Mouse (Mus musculus) limb, embryonic 11.5 days (tissue): ENCODE measurements around the gene Ppara. TPM values are rescaled to one million over a fixed set of nuclear protein-coding genes. Genes with fewer than 3 reads are reported as not detected.

Experiments
- ATAC-seq: fragments of 200-750 bp; cut with Nextera tagmentation; 2 replicates; pipeline ENCODE4 v1.8.0; 2017; ENCODE audit warnings: low read depth; ENCODE audit not compliant: insufficient number of reproducible peaks, low FRiP score, low TSS enrichment
- DNase-seq: peaks from one replicate; pipeline ENCODE4 v3.0.0-alpha.2; 2015; ENCODE audit warnings: low spot score
- H3K27ac ChIP-seq: fragments of 300-500 bp; sonication (generic); replicated peaks from 2 replicates; pipeline ENCODE4 v1.5.1; 2014; ENCODE audit warnings: low read depth, mild to moderate bottlenecking, low read length
- H3K27me3 ChIP-seq: fragments of 300-500 bp; sonication (generic); 2 replicates; pipeline ENCODE4 v1.6.1; 2014; ENCODE audit warnings: mild to moderate bottlenecking, low read length, mixed read lengths; ENCODE audit not compliant: control insufficient read depth, insufficient read depth
- H3K36me3 ChIP-seq: fragments of 300-500 bp; sonication (generic); 2 replicates; pipeline ENCODE4 v1.6.1; 2014; ENCODE audit warnings: mild to moderate bottlenecking, low read length, moderate library complexity, mixed read lengths; ENCODE audit not compliant: control insufficient read depth, insufficient read depth
- H3K4me1 ChIP-seq: fragments of 300-500 bp; sonication (generic); 2 replicates; pipeline ENCODE4 v1.6.1; 2014; ENCODE audit warnings: low read length, mixed read lengths; ENCODE audit not compliant: control insufficient read depth, insufficient read depth
- H3K4me2 ChIP-seq: fragments of 300-500 bp; sonication (generic); 2 replicates; pipeline ENCODE4 v1.6.1; 2014; ENCODE audit warnings: low read depth, mild to moderate bottlenecking, moderate library complexity; ENCODE audit not compliant: severe bottlenecking
- H3K4me3 ChIP-seq: fragments of 300-500 bp; sonication (generic); 2 replicates; pipeline ENCODE4 v1.5.1; 2014; ENCODE audit warnings: low read depth, low read length
- H3K9ac ChIP-seq: fragments of 300-500 bp; sonication (generic); 2 replicates; pipeline ENCODE4 v1.6.1; 2014; ENCODE audit warnings: mild to moderate bottlenecking, low read length
- H3K9me3 ChIP-seq: fragments of 300-500 bp; sonication (generic); 2 replicates; pipeline ENCODE4 v1.6.1; 2016; ENCODE audit warnings: low read length; ENCODE audit not compliant: control insufficient read depth
- WGBS: fragments of 180-500 bp; shearing (Covaris S2); extraction: QIAGEN DNeasy Blood & Tissue Kit; methylation state at CpG from one replicate; pipeline ENCODE4 v1.1.7; 2014; 5-methylcytosine and 5-hydroxymethylcytosine counted together
- polyA plus RNA-seq: library from polyadenylated mRNA; unstranded; fragments of >200 nt; fragmentation: Nextera tagmentation; extraction: Ambion mirVana; gene quantifications from 2 replicates; pipeline ENCODE4 v1.2.1, GENCODE M21; 2014

The Ppara gene
- polyA plus RNA-seq, 1 experiment from 2014 or later = 0.91 TPM

- H3K27me3 ChIP-seq = no peaks in the 10 kb centered on the region
- DNase-seq (no peak), ATAC-seq (no peak)
- no peaks in the 10 kb centered on the region for H3K4me1 ChIP-seq
- no peaks in the 10 kb centered on the region for H3K9me3 ChIP-seq
- H3K4me2 ChIP-seq = no peak overlapping the region
- no peak overlapping the region for H3K9ac ChIP-seq
- no peak overlapping the region for H3K27ac ChIP-seq
- no peak overlapping the region for H3K4me3 ChIP-seq
- 68% methylated on average over 2 of the region's 2 CpGs for WGBS
- no peaks in the 10 kb centered on the region for H3K36me3 ChIP-seq
Observed at GRCm38 (mm10) chr15:85693819-85694218, 41.0 kb upstream of the Ppara start.

- H3K9ac ChIP-seq = no peak overlapping the region
- H3K4me2 ChIP-seq = no peak overlapping the region
- H3K27ac ChIP-seq = no peak overlapping the region
- no peaks in the 10 kb centered on the region for H3K27me3 ChIP-seq
- no peak for DNase-seq
- no peak for ATAC-seq
- no peaks in the 10 kb centered on the region for H3K36me3 ChIP-seq
- H3K4me1 ChIP-seq = no peaks in the 10 kb centered on the region
- no peaks in the 10 kb centered on the region for H3K9me3 ChIP-seq
- 89% methylated on average over 1 of the region's 1 CpGs for WGBS
- H3K4me3 ChIP-seq = no peak overlapping the region
Observed at GRCm38 (mm10) chr15:85694379-85694778, 40.4 kb upstream of the Ppara start.

GRCm38 (mm10) chr15:85695304-85695703 is 39.5 kb upstream of the Ppara start:
- ATAC-seq (no peak), DNase-seq (no peak)
- H3K36me3 ChIP-seq = no peaks in the 10 kb centered on the region

GRCm38 (mm10) chr15:85698345-85699034 is 36.3 kb upstream of the Ppara start:
- H3K9me3 ChIP-seq = no peaks in the 10 kb centered on the region
- no peak overlapping the region for H3K9ac ChIP-seq
- no peaks in the 10 kb centered on the region for H3K27me3 ChIP-seq
- DNase-seq = no peak
- no peak overlapping the region for H3K27ac ChIP-seq
- H3K4me3 ChIP-seq = no peak overlapping the region
- ATAC-seq = no peak
- H3K36me3 ChIP-seq = no peaks in the 10 kb centered on the region
- H3K4me2 ChIP-seq = no peak overlapping the region
- WGBS = 89% methylated on average over 14 of the region's 14 CpGs
- no peaks in the 10 kb centered on the region for H3K4me1 ChIP-seq

More at GRCm38 (mm10) chr15:85695304-85695703, 39.5 kb upstream of the Ppara start:
- Histone ChIP-seq H3K27ac (no peak overlapping the region), H3K27me3 (no peaks in the 10 kb centered on the region), H3K4me3 (no peak overlapping the region), H3K9me3 (no peaks in the 10 kb centered on the region), H3K4me2 (no peak overlapping the region), H3K9ac (no peak overlapping the region), H3K4me1 (no peaks in the 10 kb centered on the region)
- 90% methylated on average over 4 of the region's 4 CpGs for WGBS

- no peak for ATAC-seq
- H3K27ac ChIP-seq = no peak overlapping the region
- no peaks in the 10 kb centered on the region for H3K27me3 ChIP-seq
- H3K4me3 ChIP-seq = no peak overlapping the region
- no peaks in the 10 kb centered on the region for H3K36me3 ChIP-seq
- H3K9ac ChIP-seq = no peak overlapping the region
- H3K4me1 ChIP-seq = no peaks in the 10 kb centered on the region
- no peak overlapping the region for H3K4me2 ChIP-seq
- 85% methylated on average over 5 of the region's 5 CpGs for WGBS
- H3K9me3 ChIP-seq = no peaks in the 10 kb centered on the region
- DNase-seq = no peak
Observed at GRCm38 (mm10) chr15:85699452-85699851, 35.3 kb upstream of the Ppara start.

- Histone ChIP-seq H3K4me3 (no peak overlapping the region), H3K36me3 (no peaks in the 10 kb centered on the region), H3K27ac (no peak overlapping the region), H3K9ac (no peak overlapping the region), H3K9me3 (no peaks in the 10 kb centered on the region), H3K4me1 (no peaks in the 10 kb centered on the region), H3K27me3 (no peaks in the 10 kb centered on the region), H3K4me2 (no peak overlapping the region)
- WGBS = 93% methylated on average over 13 of the region's 13 CpGs
- DNase-seq (no peak), ATAC-seq (no peak)
Observed at GRCm38 (mm10) chr15:85699862-85700501, 34.8 kb upstream of the Ppara start.

- H3K4me3 ChIP-seq = no peak overlapping the region
- WGBS = 65% methylated on average over 9 of the region's 9 CpGs
- no peaks in the 10 kb centered on the region for H3K4me1 ChIP-seq
- no peak overlapping the region for H3K27ac ChIP-seq
- H3K27me3 ChIP-seq = no peaks in the 10 kb centered on the region
- ATAC-seq (no peak), DNase-seq (no peak)
- H3K9me3 ChIP-seq = no peaks in the 10 kb centered on the region
- no peaks in the 10 kb centered on the region for H3K36me3 ChIP-seq
- no peak overlapping the region for H3K9ac ChIP-seq
- no peak overlapping the region for H3K4me2 ChIP-seq
Observed at GRCm38 (mm10) chr15:85700716-85701115, 34.1 kb upstream of the Ppara start.

GRCm38 (mm10) chr15:85701128-85701930 is 33.5 kb upstream of the Ppara start:
- 84% methylated on average over 10 of the region's 10 CpGs for WGBS
- no peak for ATAC-seq

More at GRCm38 (mm10) chr15:85701128-85701930, 33.5 kb upstream of the Ppara start:
- Histone ChIP-seq H3K9me3 (no peaks in the 10 kb centered on the region), H3K4me3 (no peak overlapping the region), H3K27me3 (no peaks in the 10 kb centered on the region), H3K27ac (no peak overlapping the region), H3K4me1 (no peaks in the 10 kb centered on the region), H3K9ac (no peak overlapping the region), H3K36me3 (no peaks in the 10 kb centered on the region), H3K4me2 (no peak overlapping the region)
- no peak for DNase-seq
